Mouse (Mus musculus): Measurements from ENCODE around the gene Slc10a7. TPM values are rescaled to one million over a fixed set of nuclear protein-coding genes. Genes with fewer than 3 reads are reported as not detected.

Gene Slc10a7
- total and polyA plus RNA-seq, 3 experiments: 13.7 to 27.3 TPM; not detected in 1

DNA sequence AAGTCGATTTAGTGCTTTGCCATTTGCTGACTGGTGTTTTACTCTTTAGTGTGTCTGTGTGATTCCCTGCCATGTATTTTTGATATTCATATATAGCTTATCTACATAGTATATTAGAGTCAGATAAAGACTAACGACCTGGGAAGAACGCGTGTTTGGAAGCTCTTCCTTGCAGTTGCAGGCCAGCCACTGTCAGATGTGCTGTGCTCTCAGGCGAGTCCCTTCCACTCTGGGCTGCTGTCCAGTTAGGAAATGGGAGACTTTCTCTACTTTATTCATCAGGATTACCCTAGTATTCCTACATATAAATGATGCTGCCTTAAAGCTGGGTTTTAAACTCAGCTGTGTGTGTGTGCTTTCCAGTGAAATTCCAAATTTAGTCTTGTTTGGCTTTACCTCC lies 55.1 kb downstream of the Slc10a7 start:
- Histone ChIP-seq H3K4me1 (ENCODE audit: control insufficient read depth in 1 of 2, insufficient read depth in 2 of 2, low read length in 2 of 2) (peaks cover 0 to 2% of the 10 kb centered on the region in 2 experiments; a peak in 2 of 4 replicates), H3K9ac (ENCODE audit: control insufficient read depth, low read depth, low read length, poor library complexity, severe bottlenecking) (no peak overlapping the region), H3K36me3 (ENCODE audit: control insufficient read depth in 1 of 2, insufficient read depth in 2 of 2, low read length in 2 of 2) (peaks cover 0 to 13% of the 10 kb centered on the region in 2 experiments; a peak in 3 of 4 replicates), H3K4me3 (ENCODE audit: control insufficient read depth in 1 of 2, insufficient read depth in 1 of 2, low read depth in 2 of 2, low read length in 2 of 2) (no peak overlapping the region), H3K27ac (ENCODE audit: control insufficient read depth, low read depth, low read length) (no peak overlapping the region), H3K9me3 (replicated peaks; ENCODE audit: insufficient read depth, low read length) (no peaks in the 10 kb centered on the region), H3K79me2 (ENCODE audit: control insufficient read depth, insufficient read depth, low read length, poor library complexity) (no peaks in the 10 kb centered on the region), H3K27me3 (ENCODE audit: control insufficient read depth in 1 of 2, insufficient read depth in 2 of 2, low read length in 2 of 2) (no peaks in the 10 kb centered on the region)
- DNase-seq (ENCODE audit: low read depth, low spot score): no peak
- TF ChIP-seq USF1 (IDR thresholded peaks at IDR 0.05; ENCODE audit: low read depth, low read length) (no peak), HCFC1 (IDR thresholded peaks at IDR 0.05; ENCODE audit: low read depth, low read length) (no peak), MAX (IDR thresholded peaks at IDR 0.05; ENCODE audit: low read length) (no peak), ZC3H11A (IDR thresholded peaks at IDR 0.05; ENCODE audit: low read depth, low read length) (no peak), GATA1 (IDR thresholded peaks at IDR 0.05; ENCODE audit: low read depth, low read length) (no peak), TAL1 (IDR thresholded peaks at IDR 0.05; ENCODE audit: low read length) (no peak), MYB (IDR thresholded peaks at IDR 0.05; ENCODE audit: low read depth, low read length) (no peak), NRF1 (IDR thresholded peaks at IDR 0.05; ENCODE audit: insufficient read depth, low read depth, low read length, poor library complexity, severe bottlenecking) (no peak), POLR2A (IDR thresholded peaks at IDR 0.05; ENCODE audit: control insufficient read depth in 1 of 2, insufficient read depth in 1 of 2, low read depth in 1 of 2, low read length in 2 of 2, poor library complexity in 1 of 2) (no peak), MAZ (IDR thresholded peaks at IDR 0.05; ENCODE audit: low read depth, low read length) (no peak), SMC3 (IDR thresholded peaks at IDR 0.05; ENCODE audit: low read depth, low read length) (no peak), MEF2A (IDR thresholded peaks at IDR 0.05; ENCODE audit: extremely low read depth, insufficient replicate concordance, low read depth, low read length, poor library complexity, severe bottlenecking) (no peak), ETS1 (IDR thresholded peaks at IDR 0.05; ENCODE audit: low read depth, low read length) (no peak), MXI1 (IDR thresholded peaks at IDR 0.05; ENCODE audit: low read depth, low read length) (no peak)

DNA sequence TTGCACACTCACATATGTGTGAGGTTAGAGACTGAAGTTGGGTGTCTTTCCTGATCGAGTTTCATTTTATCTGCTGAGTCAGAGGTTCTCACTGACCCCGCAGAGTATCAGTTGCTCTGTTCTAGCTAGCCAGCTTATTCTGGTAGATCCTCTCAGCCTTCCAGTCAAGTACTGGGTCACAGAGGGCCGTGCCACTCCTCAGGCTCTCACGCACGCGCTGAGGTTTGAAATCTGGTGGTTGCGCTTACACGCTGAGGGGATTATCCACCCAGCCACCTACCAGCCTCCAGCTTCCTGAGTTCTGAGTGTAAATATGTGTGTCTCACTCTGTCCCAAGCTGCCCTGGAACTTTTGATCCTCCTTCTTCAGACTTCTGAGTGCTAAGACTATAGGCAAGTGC lies 59.0 kb downstream of the Slc10a7 start:
- no peak for DNase-seq (ENCODE audit: low read depth, low spot score)
- TF ChIP-seq MYC (IDR thresholded peaks at IDR 0.05; ENCODE audit: low read depth, low read length) (no peak), TBP (IDR thresholded peaks at IDR 0.05; ENCODE audit: low read depth, low read length) (no peak), GATA1 (IDR thresholded peaks at IDR 0.05; ENCODE audit: low read depth, low read length) (no peak), NELFE (IDR thresholded peaks at IDR 0.05; ENCODE audit: low read depth, low read length) (no peak), POLR2AphosphoS2 (IDR thresholded peaks at IDR 0.05; ENCODE audit: low read length) (no peak), POLR2AphosphoS5 (IDR thresholded peaks at IDR 0.05; ENCODE audit: borderline replicate concordance, low read depth, low read length) (no peak), KAT2A (conservative IDR thresholded peaks at IDR 0.05; ENCODE audit: low read depth, low read length) (no peak)
- peaks cover 0 to 6% of the 10 kb centered on the region in 2 experiments; a peak in 3 of 4 replicates for H3K36me3 ChIP-seq (ENCODE audit: control insufficient read depth in 1 of 2, insufficient read depth in 2 of 2, low read length in 2 of 2)

More for the DNA sequence above, 59.0 kb downstream of the Slc10a7 start:
- Histone ChIP-seq H3K9me3 (replicated peaks; ENCODE audit: insufficient read depth, low read length) (no peaks in the 10 kb centered on the region), H3K27me3 (ENCODE audit: control insufficient read depth in 1 of 2, insufficient read depth in 2 of 2, low read length in 2 of 2) (no peaks in the 10 kb centered on the region), H3K27ac (ENCODE audit: control insufficient read depth, low read depth, low read length) (no peak overlapping the region), H3K4me1 (ENCODE audit: control insufficient read depth in 1 of 2, insufficient read depth in 2 of 2, low read length in 2 of 2) (no peaks in the 10 kb centered on the region; a peak in 2 of 4 replicates), H3K79me2 (ENCODE audit: control insufficient read depth, insufficient read depth, low read length, poor library complexity) (no peaks in the 10 kb centered on the region), H3K9ac (ENCODE audit: control insufficient read depth, low read depth, low read length, poor library complexity, severe bottlenecking) (no peak overlapping the region), H3K4me3 (ENCODE audit: control insufficient read depth in 1 of 2, insufficient read depth in 1 of 2, low read depth in 2 of 2, low read length in 2 of 2) (no peak overlapping the region)

All from MEL (cell line).